Mouse (Mus musculus): ENCODE measurements around the gene Fam173b. TPM values are rescaled to one million over a fixed set of nuclear protein-coding genes. Genes with fewer than 3 reads are reported as not detected.

Fam173b gene
- total RNA-seq, 2 experiments from 2014 or later = 12.5 to 12.6 TPM

- no peak for DNase-seq (ENCODE audit: low spot score in 2 of 2)
These were observed 15.6 kb upstream of the Fam173b start for GRCm38 (mm10) chr15:31586088-31586487.

DNA sequence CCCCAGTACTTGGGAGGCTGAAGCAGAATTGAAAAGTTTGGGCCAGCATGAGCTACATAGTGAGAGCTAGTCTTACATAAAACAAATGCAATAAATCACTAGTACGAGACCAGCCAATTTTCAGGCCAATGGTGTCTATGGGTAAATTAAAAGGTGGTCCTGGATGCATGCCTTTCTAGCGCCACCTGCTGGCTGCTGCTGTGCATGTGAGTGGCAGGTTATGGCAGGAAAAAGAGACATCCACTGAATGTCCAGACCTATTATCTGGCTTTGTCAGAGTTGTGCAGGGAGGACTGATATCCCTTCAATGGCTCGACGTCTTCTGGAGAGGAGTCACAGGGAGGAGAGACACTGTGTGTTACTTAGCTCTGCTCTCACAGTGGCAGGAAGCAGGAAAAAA, 15.1 kb upstream of the Fam173b start:
- DNase-seq (ENCODE audit: low spot score in 2 of 2) = peak; percentile 80 to 95

DNA sequence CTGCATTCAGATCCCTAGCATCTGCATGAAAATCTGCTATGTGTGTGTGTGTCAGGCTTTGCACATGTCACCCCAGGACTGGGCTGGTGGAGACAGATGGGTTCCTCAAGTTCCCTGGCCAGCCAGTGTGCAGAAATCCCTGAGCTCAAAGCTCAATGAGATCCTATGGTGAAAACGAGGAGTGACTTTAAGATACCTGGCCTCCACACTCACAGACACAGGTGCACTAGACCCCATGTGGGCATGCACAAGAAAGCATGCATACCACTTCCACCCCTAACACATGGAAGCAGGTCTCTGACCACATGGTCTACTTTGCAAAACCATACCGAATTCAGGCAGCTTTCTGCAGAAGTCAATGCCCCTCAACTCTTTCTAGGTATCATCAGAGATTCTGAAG, 13.9 kb upstream of the Fam173b start:
- DNase-seq (ENCODE audit: low spot score in 2 of 2) = no peak

GRCm38 (mm10) chr15:31588989-31589640, 12.5 kb upstream of the Fam173b start:
- DNase-seq (ENCODE audit: low spot score in 2 of 2) = no peak

- DNase-seq (ENCODE audit: low spot score in 2 of 2) = no peak
These were observed 11.5 kb upstream of the Fam173b start for GRCm38 (mm10) chr15:31590176-31590575.

DNA sequence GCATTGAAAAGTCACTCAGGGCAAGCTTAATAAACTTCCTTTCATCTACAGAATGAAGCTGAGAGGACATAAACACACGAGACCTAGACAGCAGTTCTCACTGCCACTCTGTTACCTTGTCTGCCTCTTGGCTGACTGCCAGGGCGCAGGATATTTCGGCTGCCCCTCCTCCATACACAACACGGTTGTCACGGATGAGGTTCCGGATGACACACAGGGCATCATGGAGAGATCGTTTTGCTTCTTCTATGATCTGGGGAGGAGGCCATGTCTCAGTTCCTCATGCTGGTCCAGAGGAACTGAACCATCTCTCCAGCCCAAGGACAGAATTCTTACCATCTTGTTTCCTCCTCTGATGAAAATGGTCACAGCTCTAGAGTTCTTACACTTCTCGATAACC, 9.1 kb upstream of the Fam173b start:
- DNase-seq (ENCODE audit: low spot score in 2 of 2) = no peak

GRCm38 (mm10) chr15:31594260-31594659, 7.4 kb upstream of the Fam173b start:
- DNase-seq (ENCODE audit: low spot score in 2 of 2) = no peak

- DNase-seq (ENCODE audit: low spot score in 2 of 2) = no peak
These were observed 6.0 kb upstream of the Fam173b start for GRCm38 (mm10) chr15:31595651-31596050.

DNA sequence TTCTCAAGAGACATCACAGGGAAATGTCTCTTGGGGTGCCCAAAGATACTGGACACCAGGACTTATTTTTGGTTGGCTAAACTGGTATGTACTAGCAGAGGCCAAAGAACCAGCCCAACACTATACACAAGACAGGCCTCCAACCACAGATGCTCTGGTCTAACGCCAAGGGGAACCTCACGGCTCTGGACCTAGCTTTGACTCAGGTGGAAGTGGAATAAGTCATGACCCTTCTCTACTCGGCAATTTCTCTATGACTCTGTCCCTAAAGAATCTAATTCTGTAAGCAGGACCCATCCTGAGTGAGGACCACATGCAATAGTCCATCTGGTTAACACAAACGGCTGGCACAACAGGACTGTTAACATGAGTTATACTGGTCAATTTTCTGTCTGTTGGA, 1.8 kb upstream of the Fam173b start:
- DNase-seq (ENCODE audit: low spot score in 2 of 2) = no peak

- DNase-seq (ENCODE audit: low spot score in 2 of 2) = no peak
These were observed 390 bp upstream of the Fam173b start for GRCm38 (mm10) chr15:31601279-31601645.

- DNase-seq (ENCODE audit: low spot score in 2 of 2) = peak in 1 of 2 experiments; percentile 77
These were observed 774 bp downstream of the Fam173b start for GRCm38 (mm10) chr15:31602426-31602825.

- DNase-seq (ENCODE audit: low spot score in 2 of 2) = no peak
These were observed 1.5 kb downstream of the Fam173b start for GRCm38 (mm10) chr15:31603113-31603512.

GRCm38 (mm10) chr15:31606821-31607220, 5.2 kb downstream of the Fam173b start:
- no peak for DNase-seq (ENCODE audit: low spot score in 2 of 2)

GRCm38 (mm10) chr15:31611027-31611426, 9.4 kb downstream of the Fam173b start:
- DNase-seq (ENCODE audit: low spot score in 2 of 2) = peak in 1 of 2 experiments; percentile 72

GRCm38 (mm10) chr15:31611976-31612375, 10.3 kb downstream of the Fam173b start:
- DNase-seq (ENCODE audit: low spot score in 2 of 2) = no peak

- DNase-seq (ENCODE audit: low spot score in 2 of 2) = no peak
These were observed 12.3 kb downstream of the Fam173b start for GRCm38 (mm10) chr15:31613826-31614453.

DNA sequence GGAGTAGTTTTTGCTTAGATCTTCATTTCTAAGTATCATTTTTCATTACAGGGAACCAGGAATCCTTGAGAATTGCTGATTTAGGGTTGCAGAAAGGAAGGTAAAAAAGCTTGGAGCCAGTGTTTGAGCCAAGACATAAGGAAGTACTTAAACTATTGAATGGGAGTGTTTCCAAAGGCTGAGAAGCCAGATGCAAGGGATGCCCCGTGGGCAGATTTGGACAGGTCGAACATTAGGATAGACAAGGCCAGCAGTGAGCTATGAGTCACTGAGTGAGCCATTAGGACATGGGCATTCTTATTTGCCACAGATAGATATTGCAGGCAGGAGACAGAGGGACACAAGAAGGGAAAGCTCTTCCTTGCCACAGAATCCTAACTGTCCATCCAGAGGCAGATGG, 13.0 kb downstream of the Fam173b start:
- no peak for DNase-seq (ENCODE audit: low spot score in 2 of 2)

DNA sequence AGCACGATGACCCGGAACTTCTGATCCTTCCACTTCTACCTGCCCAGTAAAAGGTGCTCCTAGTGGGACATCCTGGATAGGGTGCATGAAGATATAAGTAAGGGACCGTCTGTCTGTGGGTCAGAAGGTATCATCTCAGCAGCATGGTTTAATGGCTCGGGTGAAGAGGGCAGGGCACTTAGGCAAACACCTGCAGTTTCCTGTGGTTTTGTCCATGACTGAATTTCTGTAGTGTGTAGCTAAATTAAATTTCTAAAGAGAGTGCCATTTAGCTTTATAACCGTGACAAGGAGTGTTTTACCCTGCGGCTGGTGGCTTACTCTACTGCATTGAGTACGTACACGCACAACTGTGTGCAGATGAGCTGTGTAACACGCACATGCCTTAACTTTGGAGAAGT, 15.6 kb downstream of the Fam173b start:
- no peak for DNase-seq (ENCODE audit: low spot score in 2 of 2)

DNA sequence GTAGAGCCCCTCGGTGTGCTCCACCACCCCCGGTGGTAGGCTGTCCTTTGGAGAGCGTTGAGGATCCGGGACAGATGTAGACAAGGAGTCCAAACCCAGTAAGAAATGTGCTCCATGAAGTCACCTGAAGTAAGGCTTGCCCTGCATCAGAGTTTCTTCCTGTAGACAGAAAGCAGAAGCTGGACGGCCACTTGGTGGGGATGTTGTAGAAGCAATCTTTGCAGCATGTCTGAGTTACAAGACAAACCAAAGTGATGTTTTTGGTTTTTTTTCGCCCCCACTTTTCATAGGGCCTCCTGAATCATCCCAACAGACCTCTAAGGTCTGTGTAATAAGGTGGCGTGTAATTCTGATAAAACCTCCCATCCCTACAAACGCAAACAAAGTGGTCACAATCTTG, 17.9 kb downstream of the Fam173b start:
- DNase-seq (ENCODE audit: low spot score in 2 of 2) = peak in 1 of 2 experiments; percentile 49

DNA sequence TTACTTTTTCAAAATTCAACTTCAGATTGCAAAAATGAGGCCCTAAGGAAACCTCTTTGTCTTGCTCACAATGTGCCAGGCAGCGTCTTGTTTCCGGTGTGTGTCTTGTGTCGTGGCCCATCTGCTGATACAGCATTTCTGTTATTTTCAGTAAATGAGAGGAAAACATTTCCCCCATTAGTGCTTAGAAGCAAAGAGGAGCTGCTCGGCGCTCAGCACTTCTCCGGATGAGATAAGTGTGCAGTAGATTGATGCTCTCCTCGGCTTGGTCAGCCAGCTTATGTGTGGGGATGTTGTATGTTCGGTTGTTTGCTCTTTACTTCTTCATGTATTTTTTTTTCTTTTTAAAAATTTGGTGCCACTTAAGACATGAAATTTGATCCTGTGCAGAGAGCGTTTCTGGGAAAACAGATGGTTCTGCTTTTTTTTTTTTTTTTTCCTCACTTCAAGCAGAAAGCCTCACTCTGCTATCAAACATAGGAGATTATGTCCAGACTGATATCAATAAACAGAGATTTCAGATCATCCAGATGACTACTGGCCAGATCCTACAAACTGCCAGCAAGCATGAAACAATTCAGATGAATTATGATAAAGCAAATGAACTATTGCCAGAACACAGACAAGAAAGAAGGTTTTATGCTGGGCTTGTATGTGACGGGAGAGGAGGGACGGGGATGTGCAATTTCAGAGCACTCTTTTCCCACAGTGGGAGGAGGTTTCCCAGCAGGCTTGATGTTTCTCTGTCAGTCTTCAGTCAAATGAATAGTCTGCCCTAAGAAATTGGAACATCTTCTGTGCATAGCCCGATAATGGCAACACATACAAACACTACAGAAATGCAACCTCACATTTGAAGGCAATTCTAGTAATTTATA, 25.9 kb downstream of the Fam173b start:
- DNase-seq (ENCODE audit: low spot score in 2 of 2) = peak in 1 of 2 experiments; percentile 49

DNA sequence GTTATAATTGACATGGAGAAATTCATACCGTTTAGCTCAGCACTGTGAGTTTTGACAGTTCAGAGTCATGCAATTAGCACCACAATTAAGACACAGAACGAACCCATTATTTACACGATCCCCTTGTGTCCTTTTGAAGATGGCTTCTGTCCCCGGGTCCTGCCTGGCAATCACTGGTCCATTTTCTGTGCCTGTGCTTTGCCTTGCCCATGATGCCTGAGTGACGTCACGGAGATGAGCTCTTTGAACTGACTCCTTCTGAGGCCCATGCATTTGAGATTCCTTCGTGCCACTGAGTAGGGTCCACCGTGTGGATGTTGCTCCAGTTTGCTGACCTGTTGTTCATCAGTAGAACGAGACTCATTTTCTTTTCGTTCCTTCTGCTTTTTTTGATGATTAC, 26.5 kb downstream of the Fam173b start:
- no peak for DNase-seq (ENCODE audit: low spot score in 2 of 2)

DNA sequence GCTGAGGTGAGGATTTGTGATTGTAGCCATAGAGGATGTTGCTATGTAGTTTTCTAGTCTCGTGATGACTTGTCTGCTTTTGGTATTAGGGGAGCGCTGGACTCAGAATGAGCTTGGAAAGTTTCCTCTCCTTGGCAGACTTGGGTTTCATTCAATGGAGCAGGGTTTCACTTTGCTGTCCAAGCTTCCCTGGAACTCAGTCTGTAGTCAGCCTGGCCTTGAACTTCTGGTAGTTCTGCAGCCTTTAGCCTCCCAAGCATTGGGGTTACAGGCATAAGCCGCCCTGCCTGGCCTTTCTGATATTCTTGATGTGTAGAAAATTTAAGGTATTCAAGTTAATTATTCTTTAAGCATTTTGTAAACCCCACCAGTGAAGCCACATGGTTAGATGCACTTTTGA, 27.9 kb downstream of the Fam173b start:
- no peak for DNase-seq (ENCODE audit: low spot score in 2 of 2)
